Mouse (Mus musculus) thymus, postnatal 4 days (tissue): Measurements from ENCODE around the gene Tdrd12.

Experiments used
- DNase-seq: peaks from one replicate; pipeline ENCODE4 v3.0.0; 2021

The Tdrd12 gene

DNA sequence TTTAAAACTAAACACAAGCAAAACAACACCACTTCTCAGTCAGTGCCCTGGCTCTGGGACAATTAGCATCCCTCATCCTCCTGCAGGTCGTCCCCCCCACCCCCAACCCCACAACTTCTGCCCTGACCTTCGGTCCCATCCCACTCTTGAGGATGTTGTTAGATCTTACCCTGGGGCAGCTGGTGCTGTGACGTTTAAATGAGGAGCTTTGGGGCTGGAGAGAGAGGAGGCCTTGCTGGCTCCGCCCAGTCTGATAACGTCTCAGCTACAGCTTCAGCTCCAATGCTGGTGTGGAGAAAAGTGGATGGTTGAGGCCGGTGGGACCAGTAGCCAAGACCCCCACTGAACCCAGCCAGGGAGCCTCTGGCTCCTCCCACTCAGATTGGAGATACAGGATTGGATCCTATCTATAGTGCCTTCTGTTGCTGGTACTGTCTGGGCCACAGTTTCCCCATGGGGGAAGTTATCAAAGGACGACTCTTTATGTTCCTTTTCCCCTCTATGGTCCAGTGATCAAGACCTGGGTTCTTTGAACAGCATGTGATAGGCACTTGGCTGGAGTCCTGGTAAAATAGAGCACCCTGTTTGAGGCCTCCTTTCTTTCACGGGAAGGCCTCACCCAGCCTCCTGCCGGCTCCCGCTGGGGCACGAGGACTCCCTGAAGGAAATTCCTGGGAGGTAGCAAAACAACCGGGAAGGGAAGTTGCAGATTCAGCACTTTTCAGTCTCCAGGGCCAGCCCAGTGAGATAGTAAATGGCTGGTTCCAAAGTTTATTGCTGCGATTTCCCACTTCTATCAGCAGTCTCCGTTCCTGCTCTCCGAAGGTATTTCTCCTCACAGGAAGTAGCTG lies 89.3 kb downstream of the Tdrd12 start, which contains the start of gene Slc7a9:
Gene Slc7a9 (plus strand): TSS at position 801 of the 851 bp plus-strand sequence.
- DNase-seq: no peak

DNA sequence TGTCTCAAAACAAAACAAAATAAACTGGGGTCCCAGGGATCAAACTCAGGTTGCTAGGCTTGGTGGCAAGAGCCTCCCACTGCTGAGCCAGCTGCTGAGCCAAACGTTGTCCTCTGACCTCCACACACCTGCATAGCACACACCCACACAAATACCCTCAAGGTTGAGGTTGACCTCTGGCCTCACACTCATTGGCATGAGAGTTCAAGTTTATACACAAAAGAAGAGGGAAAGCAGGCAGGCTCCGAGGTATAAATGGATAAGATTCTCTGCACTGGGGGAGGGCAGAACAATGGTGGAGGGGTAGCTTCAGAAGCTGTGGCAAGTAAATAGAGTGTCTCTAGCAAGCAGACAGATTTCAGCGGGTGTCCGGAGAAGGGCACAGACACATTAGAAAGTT lies 90.0 kb downstream of the Tdrd12 start:
- DNase-seq: no peak

DNA sequence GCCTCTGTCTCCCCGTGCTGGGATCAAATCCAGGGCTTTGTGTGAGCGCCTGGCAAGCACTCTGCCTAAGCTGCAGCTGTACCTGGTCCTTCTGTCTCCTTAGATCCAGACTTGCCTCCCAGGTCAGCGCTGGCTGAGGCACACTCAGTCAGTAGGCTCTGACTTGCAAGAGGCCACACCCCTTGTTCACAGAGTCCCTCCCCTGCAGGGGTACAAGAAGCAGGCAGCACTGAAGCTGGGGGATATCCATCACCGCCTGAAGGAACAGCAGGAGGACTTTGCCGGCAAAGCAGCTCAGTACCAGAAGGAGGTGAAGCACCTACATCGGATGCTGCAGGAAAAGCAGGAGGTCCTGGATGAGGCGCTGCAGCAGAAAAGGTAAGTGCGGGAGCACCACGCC lies 102.3 kb downstream of the Tdrd12 start:
- no peak for DNase-seq

- no peak for DNase-seq
Measured at GRCm38 (mm10) chr7:35428146-35428545, 109.4 kb downstream of the Tdrd12 start.

- DNase-seq: no peak
Measured at GRCm38 (mm10) chr7:35423071-35423470, 114.5 kb downstream of the Tdrd12 start.
